ENCODE assay signal across 10 mouse cellular contexts in the genomic region with DNA sequence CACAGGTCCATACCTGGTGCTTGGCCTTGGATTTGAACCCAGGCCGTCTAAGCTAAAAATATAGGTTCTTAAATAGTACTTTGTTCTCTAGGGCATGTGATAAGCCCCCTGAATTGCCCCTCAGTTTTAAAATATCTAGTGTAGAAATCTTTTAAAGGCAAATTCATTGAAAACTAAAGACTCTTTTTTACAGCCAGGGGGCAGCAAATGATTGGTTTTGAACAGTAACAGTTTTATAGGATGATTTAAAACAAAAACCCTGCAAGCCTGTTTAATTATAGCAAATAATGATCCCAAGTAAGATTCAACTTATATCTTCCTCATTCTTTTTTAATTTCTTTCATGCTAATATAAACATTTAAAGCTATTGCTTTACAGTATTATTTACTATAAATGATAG. TPM values are rescaled to one million over a fixed set of nuclear protein-coding genes. Genes with fewer than 3 reads are reported as not detected.
DNase-seq lines count a peak whose midpoint lies in the region; ATAC-seq and TF ChIP-seq lines count a peak whose summit lies in the region.
"Had no signal": no experiment of that assay in that cellular context is flagged by ENCODE, and none has a peak within 500 bp of the region (broad histone marks: within the 10 kb centered on the region; RNA-seq: fewer than 3 reads in every experiment).

No protein-coding gene starts in this region.

- H3K36me3 ChIP-seq in forebrain, embryonic 14.5 days (ENCODE audit: control insufficient read depth, insufficient read depth, low read length) = no peaks in the 10 kb centered on the region
- H3K36me3 ChIP-seq in forebrain, embryonic 11.5 days (ENCODE audit: control insufficient read depth, insufficient read depth, low read length) = no peaks in the 10 kb centered on the region
- H3K36me3 ChIP-seq in stomach, postnatal 0 days (ENCODE audit: control insufficient read depth, insufficient read depth, low read length) = no peaks in the 10 kb centered on the region
- H3K36me3 ChIP-seq: heart, embryonic 10.5 days had no signal

- WGBS in forebrain, embryonic 14.5 days = 71% methylated on average over 1 of the region's 1 CpGs
- WGBS in forebrain, embryonic 11.5 days = 74% methylated on average over 1 of the region's 1 CpGs
- 74% methylated on average over 1 of the region's 1 CpGs for WGBS in stomach, postnatal 0 days

- H3K4me3 ChIP-seq in forebrain, embryonic 14.5 days (ENCODE audit: low read depth, low read length) = no peak overlapping the region
- H3K4me3 ChIP-seq in forebrain, embryonic 11.5 days (ENCODE audit: low read depth, low read length) = no peak overlapping the region
- H3K4me3 ChIP-seq in stomach, postnatal 0 days (ENCODE audit: low read depth, low read length) = no peak overlapping the region
- H3K4me3 ChIP-seq: heart, embryonic 10.5 days had no signal

- DNase-seq in forebrain, embryonic 14.5 days (ENCODE audit: low spot score) = peak; percentile 78
- no peak for DNase-seq in forebrain, embryonic 11.5 days (ENCODE audit: low spot score)
- peak; percentile 25 for DNase-seq in kidney, postnatal 14 days
- no peak for DNase-seq in kidney, adult 8-10 months
- peak; percentile 50 for DNase-seq in testis, postnatal 10 days (ENCODE audit: low spot score)
- DNase-seq in testis, postnatal 14 days (ENCODE audit: low spot score) = no peak
- DNase-seq in stomach, postnatal 0 days (ENCODE audit: low spot score) = no peak

- TF ChIP-seq CTCF in stomach, postnatal 0 days (IDR thresholded peaks at IDR 0.05; ENCODE audit: low read depth) = peak; percentile 51

- no peak overlapping the region for H3K27ac ChIP-seq in forebrain, embryonic 14.5 days (ENCODE audit: low read depth, low read length)
- no peak overlapping the region for H3K27ac ChIP-seq in forebrain, embryonic 11.5 days (ENCODE audit: low read depth, low read length)
- no peak overlapping the region for H3K27ac ChIP-seq in stomach, postnatal 0 days (replicated peaks)
- H3K27ac ChIP-seq: heart, embryonic 10.5 days; macrophage had no signal

- no peak for TF ChIP-seq EP300 in stomach, postnatal 0 days (optimal IDR thresholded peaks at IDR 0.05)

- H3K9ac ChIP-seq in forebrain, embryonic 14.5 days (ENCODE audit: low read length) = no peak overlapping the region
- no peak overlapping the region for H3K9ac ChIP-seq in forebrain, embryonic 11.5 days (ENCODE audit: low read length)
- no peak overlapping the region for H3K9ac ChIP-seq in stomach, postnatal 0 days (ENCODE audit: low read length)

- H3K27me3 ChIP-seq in forebrain, embryonic 14.5 days (replicated peaks; ENCODE audit: control insufficient read depth, insufficient read depth, low read length) = no peaks in the 10 kb centered on the region
- H3K27me3 ChIP-seq in forebrain, embryonic 11.5 days (ENCODE audit: control insufficient read depth, insufficient read depth, low read length) = no peaks in the 10 kb centered on the region
- H3K27me3 ChIP-seq in stomach, postnatal 0 days (ENCODE audit: control insufficient read depth, insufficient read depth, low read length) = no peaks in the 10 kb centered on the region

- no peak for ATAC-seq in forebrain, embryonic 14.5 days
- ATAC-seq in forebrain, embryonic 11.5 days (replicated peaks; ENCODE audit: low FRiP score) = no peak
- ATAC-seq in stomach, postnatal 0 days (ENCODE audit: low FRiP score, low TSS enrichment) = no peak
- ATAC-seq in CD4-positive, CD25-positive, alpha-beta regulatory T cell, adult 4 months = no peak

- no peaks in the 10 kb centered on the region for H3K4me1 ChIP-seq in forebrain, embryonic 14.5 days (ENCODE audit: control insufficient read depth, insufficient read depth, low read length)
- H3K4me1 ChIP-seq in forebrain, embryonic 11.5 days (replicated peaks; ENCODE audit: control insufficient read depth, insufficient read depth, low read length) = no peaks in the 10 kb centered on the region
- H3K4me1 ChIP-seq in stomach, postnatal 0 days (replicated peaks; ENCODE audit: control insufficient read depth, insufficient read depth) = no peaks in the 10 kb centered on the region
- H3K4me1 ChIP-seq: heart, embryonic 10.5 days had no signal

- no peak overlapping the region for H3K4me2 ChIP-seq in forebrain, embryonic 14.5 days (ENCODE audit: low read length)
- H3K4me2 ChIP-seq in forebrain, embryonic 11.5 days (ENCODE audit: low read depth, low read length, severe bottlenecking) = no peak overlapping the region
- H3K4me2 ChIP-seq in stomach, postnatal 0 days (replicated peaks; ENCODE audit: low read depth) = no peak overlapping the region

- H3K9me3 ChIP-seq in forebrain, embryonic 14.5 days (replicated peaks; ENCODE audit: control insufficient read depth, low read length) = no peaks in the 10 kb centered on the region
- no peaks in the 10 kb centered on the region for H3K9me3 ChIP-seq in forebrain, embryonic 11.5 days (ENCODE audit: control insufficient read depth, low read length)
- H3K9me3 ChIP-seq in stomach, postnatal 0 days (ENCODE audit: control insufficient read depth, low read length) = no peaks in the 10 kb centered on the region
- H3K9me3 ChIP-seq: heart, embryonic 10.5 days had no signal

RNA-seq across cellular contexts. Expression of gene Fam92a, which starts 58.9 kb away (rescaled TPM):
- 88.6 and 106 TPM in 2 replicates for polyA plus RNA-seq in forebrain, embryonic 14.5 days (2014; fragmentation: Nextera tagmentation; extraction: Ambion mirVana)
- 89.9 and 116 TPM in 2 replicates for polyA plus RNA-seq in forebrain, embryonic 11.5 days (2014; fragmentation: Nextera tagmentation; extraction: Ambion mirVana)
- polyA plus RNA-seq in stomach, postnatal 0 days (2015; fragmentation: Nextera tagmentation; extraction: Ambion mirVana) = 61.6 and 65.7 TPM in 2 replicates
- 10 to 100 TPM; 18.7 to 20.1 TPM for polyA plus RNA-seq in CD4-positive, CD25-positive, alpha-beta regulatory T cell, adult 4 months (2017; shearing (Covaris generic))

Comparison
In these comparisons a context has a peak if more than half of its experiments do, and no peak if none do; other contexts are left out.
1. DNase-seq: peak in forebrain, embryonic 14.5 days (single experiment), kidney, postnatal 14 days (single experiment) and testis, postnatal 10 days (single experiment); none in forebrain, embryonic 11.5 days (single experiment), kidney, adult 8-10 months (0 of 2), testis, postnatal 14 days (single experiment) and stomach, postnatal 0 days (single experiment).